Mouse (Mus musculus): ENCODE results near the gene Kcnk5. TPM values are rescaled to one million over a fixed set of nuclear protein-coding genes. Genes with fewer than 3 reads are reported as not detected.

Gene Kcnk5
- polyA plus RNA-seq, 1 experiment: 48.0 TPM

GRCm38 (mm10) chr14:20175705-20176104 lies 5.9 kb downstream of the Kcnk5 start:
- TF ChIP-seq POLR2A (IDR thresholded peaks at IDR 0.05; ENCODE audit: low read depth, low read length) (no peak), CTCF (IDR thresholded peaks at IDR 0.05; ENCODE audit: extremely low read depth, insufficient read length, insufficient replicate concordance, low read depth, low read length) (no peak)
- no peaks in the 10 kb centered on the region for H3K27me3 ChIP-seq (ENCODE audit: control insufficient read depth, insufficient read depth, low read length)
- 88% methylated on average over 4 of the region's 4 CpGs for WGBS
- no peak overlapping the region for H3K27ac ChIP-seq (ENCODE audit: insufficient read depth, low read depth, low read length)
- peaks cover 17% of the 10 kb centered on the region for H3K36me3 ChIP-seq (ENCODE audit: control insufficient read depth, insufficient read depth, low read length)
- peaks cover 7% of the 10 kb centered on the region; the same call in 1 of the 2 replicates for H3K4me1 ChIP-seq (ENCODE audit: control insufficient read depth, insufficient read depth, insufficient read length, low read length)
- H3K4me3 ChIP-seq (ENCODE audit: low read depth, low read length): no peak overlapping the region

- Histone ChIP-seq H3K36me3 (ENCODE audit: control insufficient read depth, insufficient read depth, low read length) (peaks cover 20% of the 10 kb centered on the region), H3K27ac (ENCODE audit: insufficient read depth, low read depth, low read length) (no peak overlapping the region), H3K4me3 (ENCODE audit: low read depth, low read length) (no peak overlapping the region), H3K4me1 (ENCODE audit: control insufficient read depth, insufficient read depth, insufficient read length, low read length) (peaks cover 8% of the 10 kb centered on the region; the same call in 1 of the 2 replicates), H3K27me3 (ENCODE audit: control insufficient read depth, insufficient read depth, low read length) (no peaks in the 10 kb centered on the region)
- TF ChIP-seq CTCF (IDR thresholded peaks at IDR 0.05; ENCODE audit: extremely low read depth, insufficient read length, insufficient replicate concordance, low read depth, low read length): no peak
- no peak for TF ChIP-seq POLR2A (IDR thresholded peaks at IDR 0.05; ENCODE audit: low read depth, low read length)
- 92% methylated on average over 7 of the region's 7 CpGs for WGBS
Observed at GRCm38 (mm10) chr14:20175114-20175513, 6.5 kb downstream of the Kcnk5 start.

GRCm38 (mm10) chr14:20174696-20175095 lies 6.9 kb downstream of the Kcnk5 start:
- peaks cover 10% of the 10 kb centered on the region; the same call in 1 of the 2 replicates for H3K4me1 ChIP-seq (ENCODE audit: control insufficient read depth, insufficient read depth, insufficient read length, low read length)
- 78% methylated on average over 6 of the region's 6 CpGs for WGBS
- TF ChIP-seq POLR2A (IDR thresholded peaks at IDR 0.05; ENCODE audit: low read depth, low read length) (no peak), CTCF (IDR thresholded peaks at IDR 0.05; ENCODE audit: extremely low read depth, insufficient read length, insufficient replicate concordance, low read depth, low read length) (no peak)
- no peak overlapping the region for H3K4me3 ChIP-seq (ENCODE audit: low read depth, low read length)
- peaks cover 20% of the 10 kb centered on the region for H3K36me3 ChIP-seq (ENCODE audit: control insufficient read depth, insufficient read depth, low read length)
- no peak overlapping the region for H3K27ac ChIP-seq (ENCODE audit: insufficient read depth, low read depth, low read length)
- no peaks in the 10 kb centered on the region for H3K27me3 ChIP-seq (ENCODE audit: control insufficient read depth, insufficient read depth, low read length)

- Histone ChIP-seq H3K27me3 (ENCODE audit: control insufficient read depth, insufficient read depth, low read length) (no peaks in the 10 kb centered on the region), H3K4me3 (ENCODE audit: low read depth, low read length) (no peak overlapping the region), H3K36me3 (ENCODE audit: control insufficient read depth, insufficient read depth, low read length) (peaks cover 21% of the 10 kb centered on the region), H3K4me1 (ENCODE audit: control insufficient read depth, insufficient read depth, insufficient read length, low read length) (peaks cover 10% of the 10 kb centered on the region; the same call in 1 of the 2 replicates), H3K27ac (ENCODE audit: insufficient read depth, low read depth, low read length) (0 out of 2 replicates have a peak overlapping the region, but pooled peaks have one; percentile 3)
- TF ChIP-seq CTCF (IDR thresholded peaks at IDR 0.05; ENCODE audit: extremely low read depth, insufficient read length, insufficient replicate concordance, low read depth, low read length) (no peak), POLR2A (IDR thresholded peaks at IDR 0.05; ENCODE audit: low read depth, low read length) (no peak)
- WGBS: 84% methylated on average over 14 of the region's 14 CpGs
Observed at GRCm38 (mm10) chr14:20173873-20174490, 7.6 kb downstream of the Kcnk5 start.

- H3K4me1 ChIP-seq (ENCODE audit: control insufficient read depth, insufficient read depth, insufficient read length, low read length): peaks cover 18% of the 10 kb centered on the region
- TF ChIP-seq POLR2A (IDR thresholded peaks at IDR 0.05; ENCODE audit: low read depth, low read length) (no peak), CTCF (IDR thresholded peaks at IDR 0.05; ENCODE audit: extremely low read depth, insufficient read length, insufficient replicate concordance, low read depth, low read length) (no peak)
- 0 out of 2 replicates have a peak overlapping the region, but pooled peaks have one; percentile 3 for H3K27ac ChIP-seq (ENCODE audit: insufficient read depth, low read depth, low read length)
- no peaks in the 10 kb centered on the region for H3K27me3 ChIP-seq (ENCODE audit: control insufficient read depth, insufficient read depth, low read length)
- H3K36me3 ChIP-seq (ENCODE audit: control insufficient read depth, insufficient read depth, low read length): peaks cover 20% of the 10 kb centered on the region
- 79% methylated on average over 4 of the region's 4 CpGs for WGBS
- no peak overlapping the region for H3K4me3 ChIP-seq (ENCODE audit: low read depth, low read length)
Observed at GRCm38 (mm10) chr14:20172924-20173323, 8.7 kb downstream of the Kcnk5 start.

- TF ChIP-seq POLR2A (IDR thresholded peaks at IDR 0.05; ENCODE audit: low read depth, low read length) (no peak), CTCF (IDR thresholded peaks at IDR 0.05; ENCODE audit: extremely low read depth, insufficient read length, insufficient replicate concordance, low read depth, low read length) (no peak)
- H3K4me1 ChIP-seq (ENCODE audit: control insufficient read depth, insufficient read depth, insufficient read length, low read length): peaks cover 23% of the 10 kb centered on the region
- H3K4me3 ChIP-seq (ENCODE audit: low read depth, low read length): no peak overlapping the region
- H3K36me3 ChIP-seq (ENCODE audit: control insufficient read depth, insufficient read depth, low read length): peaks cover 21% of the 10 kb centered on the region
- 84% methylated on average over 5 of the region's 5 CpGs for WGBS
- H3K27ac ChIP-seq (ENCODE audit: insufficient read depth, low read depth, low read length): no peak overlapping the region
- H3K27me3 ChIP-seq (ENCODE audit: control insufficient read depth, insufficient read depth, low read length): no peaks in the 10 kb centered on the region
Observed at GRCm38 (mm10) chr14:20172509-20172908, 9.1 kb downstream of the Kcnk5 start.

- H3K4me1 ChIP-seq (ENCODE audit: control insufficient read depth, insufficient read depth, insufficient read length, low read length): peaks cover 29% of the 10 kb centered on the region
- H3K36me3 ChIP-seq (ENCODE audit: control insufficient read depth, insufficient read depth, low read length): peaks cover 19% of the 10 kb centered on the region
- H3K27me3 ChIP-seq (ENCODE audit: control insufficient read depth, insufficient read depth, low read length): no peaks in the 10 kb centered on the region
- 82% methylated on average over 3 of the region's 3 CpGs for WGBS
- H3K4me3 ChIP-seq (ENCODE audit: low read depth, low read length): no peak overlapping the region
- H3K27ac ChIP-seq (ENCODE audit: insufficient read depth, low read depth, low read length): no peak overlapping the region
- TF ChIP-seq CTCF (IDR thresholded peaks at IDR 0.05; ENCODE audit: extremely low read depth, insufficient read length, insufficient replicate concordance, low read depth, low read length): no peak
- no peak for TF ChIP-seq POLR2A (IDR thresholded peaks at IDR 0.05; ENCODE audit: low read depth, low read length)
Observed at GRCm38 (mm10) chr14:20171840-20172239, 9.8 kb downstream of the Kcnk5 start.

Measured in small intestine, adult 2 months (tissue).